Mouse (Mus musculus): ENCODE data around the gene Txn2.
"Not testable (repeated sequence)": the region's sequence is repeated elsewhere in the genome, so short reads cannot be mapped to it uniquely, and the experiment has no call there.

Txn2 gene

DNA sequence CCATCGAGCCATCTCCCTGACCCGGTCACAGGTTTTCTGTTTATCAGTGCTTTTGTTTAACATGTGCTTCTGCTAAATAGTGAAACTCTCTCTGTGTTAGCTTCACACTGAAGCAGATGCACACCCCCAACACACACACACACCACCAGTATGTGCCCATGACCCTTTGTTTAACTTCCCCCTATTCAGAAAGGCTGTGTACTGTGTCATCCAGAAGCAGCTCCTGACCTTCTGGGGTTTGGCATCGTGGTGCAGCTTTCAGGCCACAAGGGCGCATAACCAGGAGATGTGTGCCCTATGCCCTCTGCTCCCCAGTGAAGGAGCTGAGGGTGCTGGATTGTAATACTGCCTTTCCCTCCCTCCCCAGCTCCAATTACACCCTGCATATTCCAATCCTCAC is 54.5 kb downstream of the Txn2 start:
- no peak for DNase-seq

DNA sequence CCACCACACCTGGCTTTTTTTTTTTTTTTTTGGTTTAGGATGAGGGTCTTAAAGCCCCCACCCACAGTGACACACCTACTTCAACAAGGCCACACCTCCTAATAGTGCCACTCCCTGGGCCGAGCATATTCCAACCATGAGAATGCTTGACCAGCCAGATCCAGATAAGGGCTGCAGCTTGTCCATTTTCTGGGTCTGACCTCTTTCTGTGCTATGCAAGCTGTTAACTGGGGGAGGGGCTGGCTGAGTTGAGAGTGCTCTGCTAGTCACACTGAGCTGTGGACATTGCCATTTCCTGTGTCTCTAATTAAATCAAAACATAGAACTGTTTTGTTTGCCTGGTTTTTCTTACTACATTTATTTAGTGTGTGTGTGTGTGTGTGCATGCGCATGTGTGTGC is 55.2 kb downstream of the Txn2 start:
- no peak for DNase-seq

DNA sequence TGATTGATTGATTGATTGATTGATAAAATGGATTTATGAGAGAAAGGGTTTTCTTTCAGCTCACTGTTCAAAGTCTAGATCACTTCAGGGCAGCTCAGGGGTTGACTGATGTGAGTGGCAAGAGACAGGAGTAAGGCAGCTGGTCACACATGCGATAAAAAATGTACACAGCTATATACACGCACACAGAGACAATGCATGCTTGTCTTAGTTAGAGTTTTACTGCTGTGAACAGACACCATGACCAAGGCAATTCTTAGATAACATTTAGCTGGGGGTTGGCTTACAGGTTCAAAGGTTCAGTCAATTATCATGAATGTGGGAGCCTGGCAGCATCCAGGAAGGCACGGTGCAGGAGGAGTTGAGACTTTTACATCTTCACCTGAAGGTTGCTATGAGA is 55.8 kb downstream of the Txn2 start:
- no peak for DNase-seq

DNA sequence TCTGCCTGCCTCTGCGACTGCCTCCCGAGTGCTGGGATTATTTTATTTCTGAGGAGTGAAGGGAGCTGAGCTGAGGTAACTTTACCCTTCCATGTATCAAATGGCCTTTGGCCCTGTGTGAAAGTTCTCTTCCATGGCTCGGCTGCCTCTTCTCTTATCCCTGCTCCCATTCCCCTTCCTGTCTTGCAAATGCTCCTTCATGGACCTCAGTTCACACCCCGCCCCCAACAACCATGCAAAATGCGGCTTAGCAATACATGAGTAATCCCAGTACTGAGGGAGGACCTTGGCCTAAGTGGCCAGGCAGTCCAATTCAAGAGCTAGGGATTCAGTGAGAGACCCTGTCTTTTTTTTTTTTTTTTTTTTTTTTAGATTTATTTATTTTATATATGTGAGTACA is 60.5 kb downstream of the Txn2 start:
- no peak for DNase-seq

DNA sequence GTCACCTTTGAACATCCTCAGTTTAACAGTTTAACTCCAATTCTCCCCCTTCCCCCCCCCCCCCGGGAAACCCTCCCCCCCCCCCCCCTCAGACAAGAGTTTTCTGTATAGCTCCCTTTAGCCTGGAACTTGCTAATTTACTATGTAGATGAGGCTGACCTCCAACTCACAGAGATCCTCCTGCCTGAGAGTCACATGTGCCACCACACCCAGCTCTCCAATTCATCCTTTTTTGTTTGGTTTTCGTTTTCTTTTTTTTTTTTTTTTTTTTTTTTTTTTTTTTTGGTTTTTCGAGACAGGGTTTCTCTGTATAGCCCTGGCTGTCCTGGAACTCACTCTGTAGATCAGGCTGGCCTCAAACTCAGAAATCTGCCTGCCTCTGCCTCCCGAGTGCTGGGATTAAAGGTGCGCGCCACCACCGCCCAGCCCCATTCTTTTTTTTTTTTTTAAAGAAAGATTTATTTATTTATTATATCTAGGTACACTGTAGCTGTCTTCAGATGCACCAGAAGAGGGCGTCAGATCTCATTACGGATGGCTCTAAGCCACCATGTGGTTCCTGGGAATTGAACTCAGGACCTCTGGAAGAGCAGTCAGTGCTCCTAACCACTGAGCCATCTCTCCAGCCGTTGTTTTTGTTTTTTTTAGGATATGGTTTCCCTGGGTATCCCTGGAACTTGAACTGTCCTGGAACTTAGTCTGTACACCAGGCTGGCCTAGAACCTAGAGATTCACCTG is 61.4 kb downstream of the Txn2 start:
- DNase-seq = not testable (repeated sequence)

DNA sequence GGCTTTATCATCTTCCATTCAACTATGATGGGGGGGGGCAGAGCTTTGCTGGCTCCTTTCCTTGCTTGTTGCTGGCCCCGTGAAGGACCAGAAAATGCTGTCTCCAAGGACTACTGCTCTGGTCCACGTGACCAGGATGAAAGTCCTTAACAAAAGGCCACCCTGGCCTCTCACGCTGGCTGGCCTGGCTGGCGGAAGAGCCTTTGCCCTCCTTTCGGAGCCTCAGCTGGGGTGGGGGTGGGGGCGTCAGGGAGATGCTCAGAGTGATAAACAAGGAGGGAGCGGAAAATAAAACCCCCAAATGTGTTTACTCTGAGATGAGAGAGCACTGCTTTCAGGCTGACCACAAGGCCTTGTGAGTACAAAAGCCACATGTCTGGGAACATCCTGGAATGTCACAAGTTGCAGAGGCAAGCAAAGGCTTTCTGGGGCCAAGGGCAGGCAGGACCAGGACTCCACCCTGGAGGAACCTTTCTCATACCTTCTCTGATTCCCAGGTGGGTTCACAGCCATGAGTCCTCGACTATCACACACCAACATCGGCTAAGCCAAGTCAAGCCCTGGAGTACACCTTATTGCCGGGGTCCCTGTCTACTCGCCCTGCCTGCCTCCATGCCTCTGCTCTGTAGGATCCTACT is 62.1 kb downstream of the Txn2 start:
- no peak for DNase-seq

All from cerebellum, adult 8-10 months (tissue).